Mouse (Mus musculus): ENCODE measurements around the gene Igdcc4.

- TF ChIP-seq GATA1 (IDR thresholded peaks at IDR 0.05; ENCODE audit: low read length) = no peak
- TF ChIP-seq TAL1 (IDR thresholded peaks at IDR 0.05; ENCODE audit: low read length) = no peak
These were observed 63.6 kb downstream of the Igdcc4 start for GRCm38 (mm10) chr9:65164870-65165269.

Data from erythroblast, embryonic 14.5 days (primary cell).